Mouse (Mus musculus): ENCODE measurements around the gene Gramd4. TPM values are rescaled to one million over a fixed set of nuclear protein-coding genes. Genes with fewer than 3 reads are reported as not detected.
A peak's percentile ranks its signal among the peaks of the same experiment; 100 is the strongest.

Gene Gramd4
- polyA plus RNA-seq, 1 experiment from 2014 or later = 6.4 TPM

- H3K4me1 ChIP-seq (replicated peaks; ENCODE audit: control insufficient read depth, insufficient read depth, low read length) = no peaks in the 10 kb centered on the region; the same call in 1 of the 2 replicates
- peak; percentile 30; the same call in 1 of the 2 replicates for TF ChIP-seq CTCF (IDR thresholded peaks at IDR 0.05; ENCODE audit: low read depth)
- 95% methylated on average over 5 of the region's 5 CpGs for WGBS
- H3K9ac ChIP-seq (ENCODE audit: low read depth, low read length) = no peak overlapping the region
- no peak overlapping the region; the same call in 1 of the 2 replicates for H3K27ac ChIP-seq (ENCODE audit: low read depth, low read length)
- no peak for ATAC-seq
- H3K36me3 ChIP-seq (ENCODE audit: control insufficient read depth, insufficient read depth) = no peaks in the 10 kb centered on the region
- no peak overlapping the region for H3K4me2 ChIP-seq (replicated peaks; ENCODE audit: low read depth)
- no peaks in the 10 kb centered on the region for H3K9me3 ChIP-seq (ENCODE audit: control insufficient read depth)
- H3K4me3 ChIP-seq (ENCODE audit: low read depth, low read length) = no peak overlapping the region
- peaks cover 5% of the 10 kb centered on the region; the same call in 1 of the 2 replicates for H3K27me3 ChIP-seq (replicated peaks; ENCODE audit: control insufficient read depth, insufficient read depth, low read length)
Observed at GRCm38 (mm10) chr15:86018753-86019512, 38.6 kb upstream of the Gramd4 start.

DNA sequence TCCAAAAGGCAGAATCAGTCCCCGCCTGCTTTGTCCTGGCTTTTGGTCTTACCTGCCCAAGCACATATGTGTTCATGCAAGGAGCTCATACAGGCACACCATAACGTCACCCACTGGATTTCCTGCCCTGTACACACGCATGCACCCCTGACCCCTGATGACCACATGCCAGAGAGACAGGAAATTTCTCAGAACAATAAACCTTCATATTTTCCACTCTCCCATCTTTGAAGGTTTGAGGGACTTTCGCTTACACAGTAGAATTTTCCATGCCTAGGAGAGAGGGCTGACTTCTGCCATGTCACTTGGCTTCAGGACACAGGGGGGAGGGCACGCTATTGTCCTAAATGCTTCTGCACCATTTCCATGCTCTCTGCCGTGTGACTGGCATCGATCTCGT, 37.5 kb upstream of the Gramd4 start:
- no peak for TF ChIP-seq CTCF (IDR thresholded peaks at IDR 0.05; ENCODE audit: low read depth)

GRCm38 (mm10) chr15:86021301-86021700, 36.2 kb upstream of the Gramd4 start:
- Histone ChIP-seq H3K9me3 (ENCODE audit: control insufficient read depth) (no peaks in the 10 kb centered on the region), H3K9ac (ENCODE audit: low read depth, low read length) (no peak overlapping the region), H3K4me1 (replicated peaks; ENCODE audit: control insufficient read depth, insufficient read depth, low read length) (no peaks in the 10 kb centered on the region; the same call in 1 of the 2 replicates), H3K27me3 (replicated peaks; ENCODE audit: control insufficient read depth, insufficient read depth, low read length) (peaks cover 5% of the 10 kb centered on the region; the same call in 1 of the 2 replicates), H3K4me3 (ENCODE audit: low read depth, low read length) (no peak overlapping the region), H3K27ac (ENCODE audit: low read depth, low read length) (no peak overlapping the region), H3K36me3 (ENCODE audit: control insufficient read depth, insufficient read depth) (no peaks in the 10 kb centered on the region), H3K4me2 (replicated peaks; ENCODE audit: low read depth) (no peak overlapping the region)
- no peak for TF ChIP-seq CTCF (IDR thresholded peaks at IDR 0.05; ENCODE audit: low read depth)
- no peak for ATAC-seq
- WGBS = 16% methylated on average over 9 of the region's 9 CpGs

More for the DNA sequence above, 37.5 kb upstream of the Gramd4 start:
- ATAC-seq = no peak
- Histone ChIP-seq H3K27me3 (replicated peaks; ENCODE audit: control insufficient read depth, insufficient read depth, low read length) (peaks cover 5% of the 10 kb centered on the region; the same call in 1 of the 2 replicates), H3K27ac (ENCODE audit: low read depth, low read length) (no peak overlapping the region; the same call in 1 of the 2 replicates), H3K4me2 (replicated peaks; ENCODE audit: low read depth) (no peak overlapping the region), H3K4me3 (ENCODE audit: low read depth, low read length) (no peak overlapping the region), H3K36me3 (ENCODE audit: control insufficient read depth, insufficient read depth) (no peaks in the 10 kb centered on the region), H3K9me3 (ENCODE audit: control insufficient read depth) (no peaks in the 10 kb centered on the region), H3K9ac (ENCODE audit: low read depth, low read length) (no peak overlapping the region), H3K4me1 (replicated peaks; ENCODE audit: control insufficient read depth, insufficient read depth, low read length) (no peaks in the 10 kb centered on the region; the same call in 1 of the 2 replicates)
- WGBS = 78% methylated on average over 8 of the region's 8 CpGs

GRCm38 (mm10) chr15:86021971-86022370, 35.5 kb upstream of the Gramd4 start:
- no peak overlapping the region for H3K4me3 ChIP-seq (ENCODE audit: low read depth, low read length)

DNA sequence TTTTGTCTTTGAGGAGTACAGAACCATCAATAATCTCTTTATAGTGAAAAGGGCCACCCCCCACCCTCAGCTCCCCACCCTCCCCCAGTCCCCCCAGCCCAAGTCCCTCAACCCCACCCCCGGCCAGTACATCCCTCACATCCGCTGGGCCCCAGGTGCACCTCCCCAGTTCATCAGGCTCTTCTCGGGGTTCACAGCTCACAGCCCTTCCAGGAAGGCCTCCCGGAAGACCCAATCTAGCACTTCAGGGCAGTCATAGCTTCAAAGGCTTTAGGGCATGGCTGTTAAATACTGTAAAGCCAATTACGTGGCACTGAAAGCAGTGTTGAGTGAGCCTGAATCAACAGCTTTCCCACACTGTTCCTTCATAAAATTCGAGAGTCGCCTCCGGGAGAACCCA, 29.6 kb upstream of the Gramd4 start:
- ATAC-seq = no peak
- no peak overlapping the region for H3K9ac ChIP-seq (ENCODE audit: low read depth, low read length)
- H3K4me1 ChIP-seq (replicated peaks; ENCODE audit: control insufficient read depth, insufficient read depth, low read length) = no peaks in the 10 kb centered on the region
- no peak overlapping the region for H3K4me3 ChIP-seq (ENCODE audit: low read depth, low read length)
- no peak overlapping the region for H3K27ac ChIP-seq (ENCODE audit: low read depth, low read length)
- TF ChIP-seq CTCF (IDR thresholded peaks at IDR 0.05; ENCODE audit: low read depth) = no peak
- H3K27me3 ChIP-seq (replicated peaks; ENCODE audit: control insufficient read depth, insufficient read depth, low read length) = peaks cover 13% of the 10 kb centered on the region
- 68% methylated on average over 8 of the region's 8 CpGs for WGBS
- no peaks in the 10 kb centered on the region for H3K9me3 ChIP-seq (ENCODE audit: control insufficient read depth)
- H3K36me3 ChIP-seq (ENCODE audit: control insufficient read depth, insufficient read depth) = no peaks in the 10 kb centered on the region
- H3K4me2 ChIP-seq (replicated peaks; ENCODE audit: low read depth) = no peak overlapping the region

More at GRCm38 (mm10) chr15:86021971-86022370, 35.5 kb upstream of the Gramd4 start:
- Histone ChIP-seq H3K4me1 (replicated peaks; ENCODE audit: control insufficient read depth, insufficient read depth, low read length) (no peaks in the 10 kb centered on the region; the same call in 1 of the 2 replicates), H3K27ac (ENCODE audit: low read depth, low read length) (no peak overlapping the region), H3K9me3 (ENCODE audit: control insufficient read depth) (no peaks in the 10 kb centered on the region), H3K36me3 (ENCODE audit: control insufficient read depth, insufficient read depth) (no peaks in the 10 kb centered on the region), H3K4me2 (replicated peaks; ENCODE audit: low read depth) (no peak overlapping the region), H3K9ac (ENCODE audit: low read depth, low read length) (no peak overlapping the region), H3K27me3 (replicated peaks; ENCODE audit: control insufficient read depth, insufficient read depth, low read length) (peaks cover 5% of the 10 kb centered on the region; the same call in 1 of the 2 replicates)
- no peak for TF ChIP-seq CTCF (IDR thresholded peaks at IDR 0.05; ENCODE audit: low read depth)
- WGBS = 63% methylated on average over 9 of the region's 9 CpGs
- no peak for ATAC-seq

DNA sequence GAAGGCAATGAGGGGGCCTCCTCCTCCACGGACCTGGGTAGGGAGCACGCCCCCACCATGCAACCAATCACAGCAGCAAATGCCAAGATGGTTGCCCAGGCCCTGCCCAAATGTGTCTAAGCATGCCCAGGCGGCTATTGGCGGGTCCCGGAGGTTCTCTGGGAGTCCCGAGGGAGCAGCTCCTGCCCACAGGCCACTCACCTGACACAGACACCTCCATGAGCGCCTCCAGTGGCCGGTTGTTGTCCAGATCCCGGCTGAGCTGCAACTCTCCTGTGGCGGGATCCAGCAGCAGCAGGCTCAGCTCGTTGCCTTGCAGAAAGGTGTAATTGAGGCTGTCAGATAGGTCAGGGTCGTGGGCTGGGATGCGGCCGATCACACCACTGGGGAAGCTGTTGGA, 27.5 kb upstream of the Gramd4 start:
- ATAC-seq = no peak
- Histone ChIP-seq H3K27ac (ENCODE audit: low read depth, low read length) (no peak overlapping the region), H3K27me3 (replicated peaks; ENCODE audit: control insufficient read depth, insufficient read depth, low read length) (peaks cover 32% of the 10 kb centered on the region), H3K9me3 (ENCODE audit: control insufficient read depth) (no peaks in the 10 kb centered on the region), H3K4me1 (replicated peaks; ENCODE audit: control insufficient read depth, insufficient read depth, low read length) (peaks cover 4% of the 10 kb centered on the region; the same call in 1 of the 2 replicates), H3K36me3 (ENCODE audit: control insufficient read depth, insufficient read depth) (no peaks in the 10 kb centered on the region), H3K9ac (ENCODE audit: low read depth, low read length) (no peak overlapping the region), H3K4me3 (ENCODE audit: low read depth, low read length) (no peak overlapping the region), H3K4me2 (replicated peaks; ENCODE audit: low read depth) (peak overlapping the region; percentile 9; the same call in 1 of the 2 replicates)
- 78% methylated on average over 14 of the region's 14 CpGs for WGBS
- peak; percentile 18; the same call in 1 of the 2 replicates for TF ChIP-seq CTCF (IDR thresholded peaks at IDR 0.05; ENCODE audit: low read depth)

Measured in intestine, postnatal 0 days (tissue).